Mouse (Mus musculus): ENCODE measurements at regions not wholly inside any gene's neighbourhood (a gene's known extent, or its start where the extent isn't known, plus 50 kb on each side); places are given as distances from the start of the nearest gene placed in this dataset.

DNA sequence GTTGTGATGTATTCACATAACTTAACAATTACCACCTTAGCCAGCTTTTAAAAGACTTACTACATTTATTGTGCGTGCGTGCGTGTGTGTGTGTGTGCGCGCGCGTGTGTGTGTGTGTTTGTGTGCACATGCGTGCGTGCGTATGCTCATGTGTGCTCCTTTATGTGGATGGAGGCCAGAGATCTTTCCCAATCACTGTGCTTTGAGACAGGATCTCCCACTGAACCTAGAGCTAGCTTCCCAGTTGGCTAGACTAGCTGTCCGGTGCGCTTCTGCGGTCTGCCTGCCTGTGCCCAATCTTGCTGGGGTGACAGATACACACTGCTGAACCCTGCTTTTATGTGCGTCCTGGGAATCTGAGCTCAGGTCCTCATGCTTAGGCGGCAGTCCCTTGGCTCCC is 50.1 kb upstream of the Arhgap29 start:
- DNase-seq (ENCODE audit: low spot score): no peak

GRCm38 (mm10) chr3:121900429-121900844 is 51.9 kb upstream of the Arhgap29 start:
- no peak for DNase-seq (ENCODE audit: low spot score)

GRCm38 (mm10) chr3:121897821-121898574 is 54.3 kb upstream of the Arhgap29 start:
- DNase-seq (ENCODE audit: low spot score): no peak

DNA sequence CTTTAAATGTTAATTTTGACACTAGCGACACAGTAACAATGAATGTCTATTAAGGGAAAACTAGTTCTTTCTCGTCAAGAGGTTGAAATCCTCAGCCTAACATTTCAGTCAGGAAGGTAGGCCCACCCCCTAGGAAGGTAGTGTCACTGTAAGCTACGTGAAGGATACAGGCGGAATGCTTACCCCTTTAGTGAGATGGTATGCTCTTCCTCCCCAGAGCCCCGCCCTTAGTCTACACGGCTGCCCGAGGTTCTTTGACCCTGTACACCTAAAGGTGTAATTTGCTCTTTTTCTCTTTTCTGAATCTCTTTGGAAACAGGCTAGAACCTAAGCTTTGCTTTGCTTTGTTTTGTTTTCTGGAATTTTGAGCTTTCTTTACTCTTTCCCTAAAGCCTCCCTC is 58.7 kb upstream of the Arhgap29 start:
- DNase-seq (ENCODE audit: low spot score): no peak

DNA sequence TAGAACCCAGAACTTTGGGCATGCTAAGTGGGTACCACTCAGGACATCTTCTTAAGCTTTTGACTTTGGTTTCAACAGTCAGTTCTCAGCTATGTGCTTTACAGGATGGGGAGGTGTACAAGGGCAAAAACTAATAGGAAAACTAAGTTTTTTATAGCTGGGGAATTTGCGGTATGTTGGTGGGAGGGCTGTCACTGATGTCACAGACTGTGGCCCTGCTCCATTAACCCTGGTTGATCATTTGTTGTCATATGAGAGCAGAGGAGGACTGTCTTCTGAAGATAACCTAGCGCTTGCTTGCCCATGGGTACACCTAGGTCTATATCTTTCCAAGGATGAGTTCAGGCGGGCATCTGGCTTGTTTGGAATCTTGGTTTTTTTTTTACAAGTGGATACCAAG is 59.7 kb upstream of the Arhgap29 start:
- no peak for DNase-seq (ENCODE audit: low spot score)

DNA sequence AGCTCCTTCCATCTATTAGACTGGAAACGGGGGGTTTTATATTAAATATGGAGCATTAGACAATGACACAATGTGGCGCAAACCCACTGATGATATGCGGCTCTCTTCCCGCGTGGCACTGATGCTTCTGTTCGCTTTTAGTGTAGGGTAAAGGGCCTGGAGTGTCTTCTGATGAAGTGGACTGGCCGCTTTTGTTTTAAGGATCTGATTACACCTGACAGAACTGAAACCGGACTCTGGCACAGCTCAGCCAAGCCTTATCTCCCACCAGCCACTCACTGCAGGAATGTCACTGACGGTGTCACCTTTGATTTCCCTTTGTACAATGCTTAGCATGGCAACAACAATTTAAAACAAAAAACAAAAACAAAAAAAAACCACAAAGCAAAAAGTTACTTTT is 61.0 kb upstream of the Arhgap29 start:
- no peak for DNase-seq (ENCODE audit: low spot score)

DNA sequence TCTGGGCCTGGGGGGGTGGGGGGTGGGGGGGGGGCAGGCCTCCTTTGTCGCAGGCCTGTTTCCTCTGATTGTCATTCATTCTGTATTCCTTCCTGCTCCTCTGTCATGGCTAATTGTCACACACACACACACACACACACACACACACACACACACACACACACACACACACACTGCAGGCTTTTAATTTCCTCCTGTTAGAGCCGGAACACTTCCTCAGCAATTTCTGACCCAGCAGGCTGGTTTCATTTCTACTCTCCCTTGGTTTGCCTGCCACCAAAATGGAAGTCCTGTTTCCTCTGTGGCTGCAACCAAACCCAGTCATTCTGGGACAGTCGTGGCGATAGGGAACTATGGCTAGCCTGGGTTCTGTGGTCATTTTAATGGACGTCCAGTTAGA is 61.8 kb upstream of the Arhgap29 start:
- DNase-seq (ENCODE audit: low spot score): no peak

DNA sequence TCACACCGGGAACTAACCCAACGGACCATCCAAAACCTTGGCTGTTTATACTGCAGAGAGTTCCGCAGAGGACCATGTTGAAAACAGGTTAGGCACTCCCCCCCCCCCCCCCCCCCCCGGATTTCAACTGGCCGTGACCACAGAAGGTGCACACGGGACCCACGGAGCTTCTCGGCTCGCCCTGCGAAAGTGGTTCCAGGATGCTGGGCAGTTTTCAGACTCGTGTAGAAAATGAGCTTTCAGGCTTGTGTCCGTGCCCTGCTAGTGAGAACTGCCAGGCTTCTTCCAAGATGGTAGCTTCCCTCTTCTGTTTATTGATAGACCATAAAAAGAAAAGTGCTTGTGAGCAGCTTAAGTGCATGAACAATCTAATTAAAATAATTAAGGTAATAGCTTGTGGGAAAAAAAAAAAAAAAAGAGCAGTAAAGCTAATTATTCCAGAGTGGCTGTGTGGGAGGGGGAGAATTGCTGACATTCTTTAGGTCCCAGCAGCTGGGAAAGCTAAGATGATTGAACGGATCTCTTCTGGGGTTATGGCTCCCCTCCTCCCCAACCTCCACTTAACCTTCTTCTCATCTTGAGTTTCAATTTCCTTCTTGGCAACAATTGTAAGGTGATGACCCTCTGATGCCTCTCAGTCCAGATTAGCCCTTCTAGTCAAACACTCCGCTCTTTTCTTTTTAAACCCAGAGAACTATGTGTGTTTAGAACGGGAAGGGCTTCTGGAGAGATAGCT is 65.3 kb upstream of the Arhgap29 start:
- DNase-seq (ENCODE audit: low spot score): no peak

GRCm38 (mm10) chr3:121886309-121886708 is 66.0 kb upstream of the Arhgap29 start:
- no peak for DNase-seq (ENCODE audit: low spot score)

DNA sequence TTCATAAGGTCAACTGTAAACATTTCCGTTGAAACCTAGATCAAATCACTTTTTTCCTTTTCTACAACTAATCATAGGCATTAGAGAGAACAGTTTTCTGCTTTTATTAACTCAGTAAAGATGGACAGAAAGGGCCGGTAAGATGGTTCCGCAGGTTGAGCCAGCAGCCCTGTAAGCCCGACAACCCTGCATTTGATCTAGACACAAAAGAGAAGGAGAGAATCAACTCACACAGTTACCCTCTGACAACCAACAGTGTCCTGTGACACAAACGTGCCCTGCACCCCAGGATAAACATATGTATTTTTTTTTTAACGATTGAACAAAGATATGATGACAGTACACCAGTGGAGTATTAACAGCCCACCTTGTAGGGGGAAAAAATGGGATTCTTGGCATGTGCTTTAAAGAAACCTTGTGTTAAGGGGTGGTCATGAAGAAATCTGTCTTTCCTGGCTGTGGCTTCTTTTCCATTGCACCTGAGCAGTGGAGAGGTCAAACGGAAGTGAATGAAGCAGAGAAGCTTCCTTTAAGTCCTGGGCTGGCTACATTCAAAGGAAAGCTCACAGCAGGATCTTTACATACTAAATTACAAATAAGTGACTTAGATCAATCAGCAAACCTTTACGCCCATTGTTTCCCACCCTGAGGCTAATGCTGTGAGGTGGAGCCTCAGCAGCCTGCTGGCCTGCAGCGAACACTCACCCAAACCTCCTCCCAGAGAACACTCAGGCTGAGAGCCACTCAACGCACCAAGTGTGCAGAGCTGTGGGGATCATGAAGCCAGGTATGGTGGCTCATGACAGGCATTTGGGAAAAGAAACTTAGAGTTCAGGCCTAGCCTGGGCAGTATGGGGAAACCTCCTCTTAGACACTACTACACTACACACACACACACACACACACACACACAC is 66.8 kb upstream of the Arhgap29 start:
- no peak for DNase-seq (ENCODE audit: low spot score)

- peak; percentile 92 for DNase-seq (ENCODE audit: low spot score)
Measured at GRCm38 (mm10) chr3:121884328-121885248, 67.8 kb upstream of the Arhgap29 start.

GRCm38 (mm10) chr3:121880355-121880754 is 65.3 kb upstream of the Abcd3 start:
- DNase-seq (ENCODE audit: low spot score): no peak

GRCm38 (mm10) chr3:121875072-121875471 is 60.0 kb upstream of the Abcd3 start:
- DNase-seq (ENCODE audit: low spot score): no peak

GRCm38 (mm10) chr3:121874576-121874975 is 59.5 kb upstream of the Abcd3 start:
- DNase-seq (ENCODE audit: low spot score): no peak

- no peak for DNase-seq (ENCODE audit: low spot score)
Measured at GRCm38 (mm10) chr3:121873572-121873971, 58.5 kb upstream of the Abcd3 start.

GRCm38 (mm10) chr3:121872685-121873084 is 57.6 kb upstream of the Abcd3 start:
- DNase-seq (ENCODE audit: low spot score): no peak

- no peak for DNase-seq (ENCODE audit: low spot score)
Measured at GRCm38 (mm10) chr3:121871795-121872194, 56.7 kb upstream of the Abcd3 start.

- DNase-seq (ENCODE audit: low spot score): no peak
Measured at GRCm38 (mm10) chr3:121870726-121871125, 55.6 kb upstream of the Abcd3 start.

DNA sequence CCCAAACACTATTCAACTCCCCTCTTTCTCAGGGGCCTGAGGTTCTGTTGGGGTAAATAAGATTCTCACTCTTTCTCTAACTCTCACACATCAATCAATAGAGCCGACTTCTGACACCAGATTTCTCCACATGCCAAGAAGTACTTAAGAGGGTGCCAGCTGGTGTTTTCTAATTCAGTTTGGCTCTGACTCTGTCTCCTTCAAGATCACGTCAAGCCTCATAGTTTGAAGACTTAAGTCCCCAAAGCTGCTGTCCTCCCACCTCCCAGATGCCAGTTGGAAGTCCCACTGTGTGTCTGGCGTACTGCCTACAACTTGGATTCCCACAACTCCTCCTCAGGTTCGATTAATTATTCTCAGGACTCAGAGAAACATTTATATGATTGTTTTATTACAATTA is 54.6 kb upstream of the Abcd3 start:
- no peak for DNase-seq (ENCODE audit: low spot score)

GRCm38 (mm10) chr3:121867301-121867700 is 52.2 kb upstream of the Abcd3 start:
- DNase-seq (ENCODE audit: low spot score): no peak

DNA sequence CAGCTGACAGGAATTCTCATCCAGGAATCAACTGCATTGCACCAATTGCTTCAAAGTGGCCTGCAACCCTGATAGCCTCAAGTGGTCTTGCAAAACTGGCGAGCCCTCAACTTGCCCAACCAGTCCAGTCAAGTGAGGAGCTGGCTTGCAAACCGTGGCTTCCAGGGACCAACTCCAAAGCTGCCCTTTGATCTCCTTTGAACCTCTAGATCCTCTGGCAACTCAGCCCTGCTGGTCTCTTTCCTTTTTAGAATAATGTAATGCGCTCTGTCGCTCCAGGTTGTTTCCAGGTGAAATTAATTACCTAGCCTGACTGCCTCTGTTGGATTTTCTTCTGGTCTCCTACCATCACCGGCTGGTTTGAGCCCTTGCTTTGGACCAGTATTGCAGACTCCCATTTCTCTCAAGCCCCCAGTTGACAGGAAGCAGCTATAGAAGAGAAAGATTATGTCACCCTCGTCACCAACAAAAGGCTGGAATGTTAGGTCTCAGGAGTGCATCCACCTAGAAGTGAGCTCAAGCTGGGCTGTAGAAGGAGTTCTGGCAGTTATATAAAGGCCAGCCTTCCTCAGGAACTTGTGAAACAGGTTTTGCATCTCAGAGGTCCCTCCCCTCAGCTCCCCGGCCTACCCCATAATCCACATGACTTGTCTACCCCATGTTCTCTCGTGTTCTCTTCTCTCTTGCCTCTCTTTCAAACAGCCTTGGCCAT is 49.8 kb upstream of the Abcd3 start:
- no peak for DNase-seq (ENCODE audit: low spot score)

Data from c-Kit-positive CD71-positive TER-119-positive erythroid progenitor cells, embryonic 14.5 days (primary cell).